Mouse (Mus musculus): Measurements from ENCODE around the gene Psip1.
"Not testable (repeated sequence)": the region's sequence is repeated elsewhere in the genome, so short reads cannot be mapped to it uniquely, and the experiment has no call there.

Psip1 gene

DNA sequence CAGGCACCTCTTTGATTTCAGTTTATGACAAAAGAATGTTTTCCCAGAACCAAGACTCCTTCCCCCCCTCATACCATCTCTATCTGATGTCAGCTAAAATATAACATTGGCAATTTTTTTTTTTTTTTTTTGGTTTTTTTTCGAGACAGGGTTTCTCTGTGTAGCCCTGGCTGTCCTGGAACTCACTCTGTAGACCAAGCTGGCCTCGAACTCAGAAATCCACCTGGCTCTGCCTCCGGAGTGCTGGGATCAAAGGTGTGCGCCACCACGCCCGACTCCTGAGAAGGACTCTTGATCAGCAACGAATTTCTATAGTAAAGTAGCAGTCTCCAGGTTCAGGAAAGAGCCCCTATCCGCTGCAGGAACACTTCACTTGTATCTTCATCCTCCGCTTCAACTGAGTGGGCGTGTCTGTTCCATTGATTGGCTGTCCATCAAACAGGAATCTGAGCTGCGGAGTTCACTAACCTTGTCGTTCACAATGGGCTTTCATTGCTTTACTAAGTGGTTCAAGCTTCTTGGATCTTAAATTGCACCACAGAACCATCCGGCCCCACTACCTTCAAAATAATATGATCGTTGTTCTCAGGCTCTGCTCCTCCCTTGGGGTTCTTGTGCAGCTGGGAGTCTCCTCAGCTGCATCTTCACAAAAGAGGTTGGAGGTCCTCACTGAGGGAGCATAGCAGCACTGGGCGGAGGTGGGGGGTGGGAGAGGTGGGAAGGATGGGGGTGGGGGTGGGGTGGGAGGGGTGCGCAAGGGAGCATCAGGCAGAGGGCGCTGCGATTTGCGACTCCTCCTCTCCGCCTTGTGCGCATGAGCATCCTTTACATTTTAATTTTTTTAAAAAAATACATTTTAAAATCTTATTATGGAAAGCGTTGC lies 14.1 kb upstream of the Psip1 start:
- no peak for DNase-seq

DNA sequence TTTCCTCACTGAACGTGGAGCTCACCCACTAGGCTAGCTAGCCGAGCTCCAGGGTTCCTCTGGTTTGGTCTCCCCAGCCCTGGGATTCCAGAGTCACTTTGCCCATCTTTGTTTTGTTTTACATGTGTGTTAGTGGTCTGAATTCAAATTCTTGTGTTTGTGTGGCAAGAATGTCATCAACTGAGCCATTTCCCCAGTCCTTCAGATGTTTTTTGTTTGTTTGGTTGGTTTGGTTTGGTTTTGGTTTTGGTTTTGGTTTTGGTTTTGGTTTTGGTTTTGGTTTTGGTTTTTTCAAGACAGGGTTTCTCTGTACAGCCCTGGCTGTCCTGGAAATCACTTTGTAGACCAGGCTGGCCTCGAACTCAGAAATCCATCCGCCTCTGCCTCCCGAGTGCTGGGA lies 10.8 kb upstream of the Psip1 start:
- DNase-seq, result not testable (repeated sequence)

DNA sequence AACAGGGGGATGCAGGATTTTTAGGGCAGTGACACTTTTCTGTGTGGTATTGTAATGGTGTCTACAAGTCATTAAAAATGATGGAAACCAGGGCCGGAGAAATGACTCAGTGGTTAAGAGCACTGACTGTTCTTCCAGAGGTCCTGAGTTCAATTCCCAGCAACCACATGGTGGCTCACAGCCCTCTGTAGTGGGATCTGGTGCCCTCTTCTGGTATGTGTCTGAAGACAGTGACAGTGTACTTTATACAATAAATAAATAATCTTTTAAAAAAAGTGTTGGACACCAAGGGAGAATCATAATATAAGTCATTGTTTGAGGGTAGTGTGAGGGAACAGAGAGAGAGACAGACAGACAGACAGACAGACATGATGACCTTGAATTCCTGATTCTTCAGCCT lies 6.9 kb upstream of the Psip1 start:
- DNase-seq, result peak in 1 of 2 experiments; percentile 15

DNA sequence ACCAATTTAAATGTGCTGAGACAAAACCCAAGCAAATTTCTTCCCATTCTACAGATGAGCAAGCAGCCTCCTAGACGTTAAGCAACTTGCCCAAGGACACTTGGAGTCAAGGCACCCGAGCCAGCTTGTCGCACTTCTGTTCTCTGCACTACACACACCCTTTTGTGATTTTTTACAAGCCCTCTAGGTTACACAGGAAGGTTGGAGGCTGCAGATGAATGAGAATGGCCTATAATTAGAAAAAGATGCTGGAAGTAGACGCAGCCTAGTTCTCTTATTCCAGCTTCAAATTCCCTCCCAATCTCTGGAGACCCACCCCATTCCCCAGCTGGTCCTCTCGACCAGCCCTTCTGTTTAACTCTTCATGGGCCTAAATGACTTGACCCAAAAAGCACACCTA lies 2.9 kb upstream of the Psip1 start:
- DNase-seq, result no peak

DNA sequence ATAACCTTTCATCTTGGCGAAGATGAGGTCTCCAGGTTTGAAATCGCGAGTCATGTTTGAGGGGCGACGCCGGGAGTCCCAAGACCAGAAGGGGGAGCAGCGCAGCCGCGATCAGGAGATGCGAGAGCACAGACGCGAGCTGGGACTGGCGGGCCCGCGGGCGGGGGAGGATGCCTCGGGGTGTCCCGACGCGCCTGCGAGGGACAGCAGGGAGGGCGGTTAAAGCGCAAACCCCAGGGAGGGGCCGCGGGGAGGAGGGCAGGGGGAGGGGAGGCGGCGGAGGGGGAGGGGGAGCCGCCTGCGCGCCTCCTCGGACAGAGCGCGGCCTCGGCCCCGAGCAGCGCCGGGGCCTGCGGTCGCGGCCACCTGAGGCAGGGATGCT lies 533 bp downstream of the Psip1 start:
- DNase-seq, result peak; percentile 87 to 88

DNA sequence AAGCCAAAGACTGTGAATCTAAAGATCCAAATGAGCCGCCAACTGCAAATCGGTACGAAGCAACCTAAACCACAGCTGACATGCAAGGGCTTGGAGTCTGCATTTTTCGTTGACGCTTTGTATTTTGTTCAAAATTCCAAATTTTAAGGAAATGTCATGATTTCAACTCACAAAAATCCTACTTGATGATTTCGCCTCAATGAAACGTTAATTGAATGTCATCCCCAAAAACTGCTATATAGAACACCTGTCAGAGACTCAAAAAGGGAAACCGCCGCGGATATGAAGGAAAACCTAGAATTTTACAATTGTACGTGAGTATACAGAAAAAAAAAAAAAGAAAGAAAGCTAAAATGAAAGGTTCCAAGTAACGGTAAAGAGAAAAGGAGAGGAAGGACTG lies 1.0 kb downstream of the Psip1 start:
- DNase-seq, result no peak

DNA sequence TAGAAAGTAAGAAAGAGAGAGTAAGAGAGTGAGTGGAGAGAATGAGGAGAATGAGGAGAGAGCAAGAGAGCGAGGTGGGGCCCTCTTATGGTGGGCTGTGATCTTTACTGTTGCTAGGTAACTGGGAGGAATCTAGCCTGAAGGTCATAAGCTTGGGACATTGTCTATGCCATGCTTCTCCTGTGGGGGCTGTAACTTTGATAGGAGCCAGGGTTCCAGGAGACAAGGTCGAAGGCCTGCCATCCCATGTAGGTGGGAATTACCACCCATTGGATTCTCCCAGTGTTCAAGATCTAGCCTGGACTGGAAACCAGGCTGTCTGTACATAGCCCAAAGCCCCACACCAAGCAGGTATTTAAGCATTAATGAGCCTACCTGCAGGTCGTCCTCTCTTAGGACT lies 18.1 kb downstream of the Psip1 start:
- no peak for DNase-seq

DNA sequence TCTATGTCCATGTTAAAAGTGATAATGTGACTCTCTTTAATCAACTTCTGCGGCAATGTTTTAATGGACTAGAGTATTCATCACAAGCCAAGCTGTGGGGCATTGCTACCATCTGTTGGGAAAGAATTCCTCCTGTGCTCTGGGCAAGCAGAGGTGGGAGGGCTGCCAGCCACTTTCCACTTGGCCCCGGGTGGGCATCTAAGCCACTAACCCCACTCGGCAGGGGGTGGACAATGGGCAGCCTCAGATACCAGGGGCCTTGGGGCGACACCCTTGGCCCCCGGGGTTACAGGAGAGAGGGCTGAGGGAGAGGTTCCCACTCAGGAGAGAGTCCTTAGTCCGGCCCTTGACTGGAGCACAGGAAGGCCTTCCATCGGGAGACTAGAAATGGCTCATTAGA lies 18.6 kb downstream of the Psip1 start:
- DNase-seq, result peak in 1 of 2 experiments; percentile 1

DNA sequence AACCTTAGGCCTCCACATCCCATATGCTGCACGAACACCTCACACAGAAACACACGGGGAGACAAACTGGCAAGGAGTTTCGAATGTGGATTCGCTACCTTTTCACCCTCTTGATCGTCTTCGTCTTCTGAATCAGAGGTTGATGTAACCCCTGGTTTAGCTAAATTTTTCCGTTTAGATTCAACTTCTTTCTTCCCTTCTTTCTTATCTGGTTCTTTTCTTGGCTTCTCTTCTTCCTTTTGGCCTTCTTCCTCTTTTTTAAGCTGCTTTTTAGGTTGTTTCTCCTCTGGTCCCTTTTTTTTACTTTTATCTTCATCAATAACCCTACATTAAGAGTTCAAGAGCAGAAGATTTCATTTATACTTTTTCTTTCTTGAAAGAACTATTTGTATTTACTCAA lies 21.4 kb downstream of the Psip1 start:
- no peak for DNase-seq

DNA sequence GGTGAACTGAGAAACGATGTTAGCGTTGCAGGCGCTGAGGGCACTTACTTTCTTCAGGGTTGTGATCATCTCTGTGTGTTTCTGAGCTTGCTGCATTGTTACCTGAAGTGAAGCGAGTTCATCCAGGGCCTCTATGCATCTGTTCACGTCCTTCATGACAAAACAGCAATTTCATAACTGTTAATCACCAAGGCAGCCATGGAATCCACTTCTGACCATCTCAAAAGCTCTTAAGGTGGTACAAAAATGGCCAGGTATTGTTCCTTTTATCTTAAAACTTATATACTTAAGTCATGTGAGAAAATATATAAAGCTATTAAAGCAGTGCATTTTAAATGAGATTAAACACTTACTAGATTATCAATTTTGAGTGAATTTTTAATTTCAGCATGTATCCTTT lies 26.2 kb downstream of the Psip1 start:
- no peak for DNase-seq

DNA sequence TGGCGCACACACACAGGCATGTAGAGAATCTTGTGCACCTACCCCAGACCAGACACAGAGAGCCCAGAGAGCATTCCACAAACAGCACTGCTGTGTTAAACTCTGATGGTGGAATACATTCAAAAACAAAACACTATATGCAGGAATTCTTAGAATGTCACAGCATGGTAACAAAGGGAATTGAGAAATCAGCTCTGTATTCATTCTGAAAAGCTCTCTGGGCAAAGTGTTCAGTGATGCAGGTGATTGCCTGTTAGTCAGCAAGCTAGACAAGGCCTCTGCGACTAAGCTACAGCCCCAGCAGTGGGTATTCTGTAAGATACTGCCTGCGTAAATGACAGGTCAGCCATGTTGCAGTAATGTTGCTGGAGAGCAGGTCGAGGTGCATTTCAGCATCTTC lies 35.5 kb downstream of the Psip1 start:
- DNase-seq, result no peak

DNA sequence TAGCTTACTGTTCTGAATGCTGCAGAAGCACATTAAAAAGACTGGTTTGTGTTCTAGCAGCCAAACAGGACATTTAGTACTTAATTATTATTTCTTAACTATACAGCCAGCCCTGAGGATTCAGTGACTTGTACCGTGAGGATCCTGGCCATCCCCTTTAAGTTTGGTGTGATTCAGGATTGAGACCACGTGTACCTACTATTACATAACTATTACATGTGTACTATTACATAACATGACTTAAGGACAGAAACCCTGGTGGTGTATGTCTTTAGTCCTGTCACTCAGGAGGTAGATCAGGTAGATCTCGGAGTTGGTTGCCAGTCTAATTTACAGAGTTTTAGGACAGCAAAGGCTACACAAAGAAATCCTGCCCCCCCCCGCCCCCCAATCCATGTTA lies 45.2 kb downstream of the Psip1 start:
- no peak for DNase-seq

DNA sequence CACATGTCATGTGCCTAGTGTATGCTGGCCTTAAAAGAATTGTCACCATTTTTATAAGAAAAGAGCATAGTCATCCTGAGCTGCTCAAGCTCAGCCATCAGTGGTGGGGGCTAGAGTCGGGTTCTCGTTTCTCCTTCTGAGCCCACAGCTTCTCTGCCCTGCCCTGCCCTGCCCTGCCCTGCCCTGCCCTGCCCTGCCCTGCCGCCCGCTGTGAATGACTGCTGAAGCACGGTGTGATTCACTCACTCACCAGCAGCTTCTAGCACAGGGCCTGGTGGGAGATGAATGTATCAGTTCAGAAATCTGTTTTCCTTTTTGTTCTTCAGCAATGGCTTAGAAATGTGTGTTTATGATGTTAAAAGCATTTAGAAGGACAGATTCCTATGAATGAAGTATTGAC lies 47.2 kb downstream of the Psip1 start:
- no peak for DNase-seq

DNA sequence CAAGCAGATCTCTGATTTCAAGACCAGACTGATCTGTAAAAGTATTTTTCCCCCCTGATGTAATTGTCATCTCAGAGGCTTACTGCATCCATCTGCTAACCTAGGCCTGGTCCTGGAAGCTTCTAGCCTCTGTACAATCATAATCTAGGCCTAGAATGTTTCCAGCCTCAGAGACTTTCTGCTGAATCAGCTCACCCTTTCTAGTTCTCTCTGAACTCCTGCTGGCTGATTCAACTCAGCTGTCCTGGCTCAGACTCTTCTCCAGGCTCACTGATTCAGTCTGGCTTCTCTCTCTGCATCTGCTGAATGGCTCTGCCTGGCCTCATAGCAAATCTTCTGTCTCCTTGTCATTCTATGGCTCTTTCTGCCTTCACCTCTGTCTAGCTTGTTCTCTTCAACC lies 48.1 kb downstream of the Psip1 start:
- DNase-seq, result no peak

DNA sequence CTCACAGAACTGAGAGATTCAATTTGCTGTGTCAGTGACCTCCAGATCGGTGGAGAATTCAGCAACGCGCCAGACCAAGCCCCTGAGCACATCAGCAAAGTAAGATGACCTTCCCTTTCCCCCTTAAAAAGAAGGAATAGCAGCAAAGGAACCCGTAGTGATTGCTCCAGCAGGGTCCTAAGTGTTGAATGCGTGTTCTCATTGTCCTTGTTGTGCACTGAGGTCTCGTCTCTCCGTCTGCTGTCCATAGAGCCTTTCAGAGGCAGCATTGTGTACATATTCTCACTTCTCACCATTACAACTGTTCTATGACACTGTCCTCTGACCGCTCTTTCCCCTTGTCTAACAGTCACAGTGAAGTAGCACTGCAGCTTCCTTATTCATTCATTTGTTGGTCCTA lies 49.9 kb downstream of the Psip1 start:
- no peak for DNase-seq

DNA sequence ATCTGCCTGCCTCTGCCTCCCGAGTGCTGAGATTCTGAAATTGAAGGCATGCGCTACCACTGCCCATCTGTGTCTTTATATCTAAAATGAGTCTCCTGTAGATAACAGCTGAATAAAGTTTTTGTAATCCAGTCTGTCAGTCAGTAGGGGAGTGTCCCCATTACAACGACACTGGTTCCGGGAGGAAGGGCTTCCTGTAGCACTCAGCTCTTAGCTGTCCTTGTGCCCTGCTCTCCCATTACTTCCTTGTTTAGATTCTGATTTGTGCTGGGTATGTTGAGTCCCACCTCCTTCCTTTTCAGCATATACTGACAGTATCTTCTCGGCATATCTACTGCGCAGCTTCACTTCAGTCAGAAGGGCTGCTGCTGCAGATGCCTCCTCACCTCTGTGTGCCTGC lies 53.4 kb downstream of the Psip1 start:
- no peak for DNase-seq

DNA sequence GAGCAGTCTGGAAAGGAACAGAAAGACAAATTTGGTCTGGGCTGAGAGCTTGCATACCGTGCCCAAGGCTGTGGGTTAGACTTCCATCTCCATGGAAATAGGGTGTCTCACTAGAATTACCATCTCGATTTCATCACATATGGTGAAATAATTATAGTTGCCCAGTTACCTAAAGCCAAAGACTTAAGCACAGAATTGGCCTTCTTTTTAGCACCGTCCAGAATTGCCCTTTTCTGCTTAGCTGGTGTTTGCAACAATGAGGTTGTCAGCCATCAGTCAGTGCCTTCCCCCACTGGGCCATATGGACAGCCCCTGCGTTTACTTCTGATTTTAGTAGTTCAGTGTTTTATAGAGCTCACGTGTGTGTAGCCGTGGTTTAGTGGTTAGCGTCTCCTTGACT lies 54.3 kb downstream of the Psip1 start:
- no peak for DNase-seq

DNA sequence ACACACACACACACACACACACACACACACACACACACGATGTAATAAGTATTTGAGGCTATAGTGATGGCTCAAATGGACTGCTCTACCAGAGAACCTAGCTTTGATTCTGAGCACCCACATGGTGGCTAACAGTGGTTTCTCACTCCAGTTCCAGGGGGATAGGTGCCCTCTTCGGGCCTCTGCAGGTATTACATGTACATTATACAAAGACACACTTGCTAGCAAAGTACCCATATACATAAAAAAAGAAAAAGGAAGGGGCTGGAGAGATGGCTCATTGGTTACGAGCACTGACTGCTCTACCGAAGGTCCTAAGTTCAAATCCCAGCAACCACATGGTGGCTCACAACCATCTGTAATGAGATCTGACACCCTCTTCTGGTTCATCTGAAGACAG lies 57.4 kb downstream of the Psip1 start:
- peak; percentile 43 to 61 for DNase-seq

DNA sequence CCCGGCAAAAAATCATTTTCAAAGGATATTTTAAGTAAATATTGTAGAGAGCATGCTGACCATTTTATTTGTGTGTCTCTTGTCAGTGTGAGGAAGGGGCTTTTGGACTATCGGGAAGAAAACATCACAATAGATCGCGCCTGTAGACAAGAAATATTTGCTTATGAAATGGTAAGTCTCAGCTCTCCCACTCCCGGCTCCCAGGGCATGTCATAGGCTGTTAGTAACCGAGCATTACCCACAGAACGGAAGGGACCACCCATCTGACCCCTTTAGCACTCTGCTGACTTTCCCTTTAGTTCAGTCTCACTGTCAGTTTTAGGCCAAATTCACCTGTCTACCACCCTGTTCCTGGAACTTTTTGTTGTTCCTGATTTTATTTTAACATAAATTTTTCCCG lies 58.6 kb downstream of the Psip1 start:
- DNase-seq, result no peak

DNA sequence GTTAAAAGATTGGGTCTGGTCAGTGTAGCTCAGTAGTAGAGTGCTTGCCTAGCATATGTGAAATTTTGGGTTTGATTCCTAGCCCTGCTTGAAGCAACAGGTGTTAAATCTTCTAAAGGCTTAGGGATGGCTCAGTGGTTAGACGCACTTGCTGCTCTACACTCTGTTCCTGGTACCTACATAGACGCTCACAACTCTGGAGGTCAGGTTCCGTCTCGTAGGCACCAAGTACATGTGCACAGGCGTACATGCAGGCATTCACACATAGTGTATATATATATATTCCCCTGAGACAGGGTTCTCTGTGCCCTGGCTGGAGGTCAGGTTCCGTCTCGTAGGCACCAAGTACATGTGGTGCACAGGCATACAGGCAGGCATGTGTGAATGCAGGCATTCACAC lies 59.1 kb downstream of the Psip1 start:
- no peak for DNase-seq

DNA sequence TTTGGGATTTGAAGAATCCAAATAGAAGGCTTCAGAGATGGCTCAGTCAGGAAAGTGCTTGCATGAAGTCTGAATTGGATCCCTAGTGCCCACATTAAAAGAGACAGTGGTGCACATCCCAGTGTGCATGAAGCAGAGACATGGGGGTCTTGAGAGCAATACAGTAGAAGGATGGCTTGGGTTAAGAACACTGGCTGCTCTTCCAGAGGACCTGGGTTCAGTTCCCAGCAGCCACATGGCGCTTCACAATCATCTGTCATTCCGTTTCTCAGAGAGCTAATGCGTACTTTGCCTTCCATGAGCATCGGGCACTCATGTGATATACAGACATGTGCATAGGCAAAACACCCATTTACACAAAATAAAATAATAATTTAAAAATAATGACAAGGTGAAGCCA lies 61.1 kb downstream of the Psip1 start:
- DNase-seq, result no peak

DNA sequence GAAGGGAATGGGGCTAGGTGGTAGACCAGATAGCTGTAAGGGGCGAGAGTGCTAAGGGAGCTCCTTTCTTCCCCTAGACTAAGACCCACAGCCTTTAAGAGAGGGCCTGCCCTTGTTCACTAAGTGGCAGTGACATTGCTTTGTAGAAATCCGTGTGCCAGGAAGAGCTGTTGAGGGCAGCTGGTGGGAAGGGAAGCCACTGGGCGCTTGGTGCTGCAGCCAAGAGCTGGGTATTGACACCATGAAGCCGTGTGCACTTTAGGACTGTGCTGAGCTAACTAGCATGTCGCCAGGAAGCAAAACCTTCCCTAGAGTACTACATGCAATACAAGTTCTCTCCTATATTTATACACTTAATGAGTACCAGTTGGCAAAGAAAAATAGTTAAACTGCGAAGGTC lies 62.6 kb downstream of the Psip1 start:
- no peak for DNase-seq

DNA sequence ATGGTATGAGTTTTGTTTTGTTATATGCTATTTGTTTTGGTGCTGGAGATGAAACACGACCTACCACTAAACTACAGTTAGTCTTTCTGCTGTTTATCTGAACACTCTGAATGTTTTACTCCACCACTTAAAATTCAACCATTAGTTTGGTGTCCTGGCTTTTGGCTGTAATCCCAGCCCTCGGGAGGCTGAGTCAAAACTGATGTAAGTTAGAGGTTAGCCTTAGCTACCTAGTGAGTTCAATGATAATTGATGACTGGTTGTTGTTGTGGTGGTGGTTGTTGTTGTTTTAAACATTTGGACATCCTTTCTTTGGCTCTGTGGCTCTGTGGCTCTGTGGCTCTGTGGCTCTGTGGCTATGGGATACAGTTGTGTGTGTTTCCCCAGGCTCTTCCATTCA lies 67.5 kb downstream of the Psip1 start:
- no peak for DNase-seq

DNA sequence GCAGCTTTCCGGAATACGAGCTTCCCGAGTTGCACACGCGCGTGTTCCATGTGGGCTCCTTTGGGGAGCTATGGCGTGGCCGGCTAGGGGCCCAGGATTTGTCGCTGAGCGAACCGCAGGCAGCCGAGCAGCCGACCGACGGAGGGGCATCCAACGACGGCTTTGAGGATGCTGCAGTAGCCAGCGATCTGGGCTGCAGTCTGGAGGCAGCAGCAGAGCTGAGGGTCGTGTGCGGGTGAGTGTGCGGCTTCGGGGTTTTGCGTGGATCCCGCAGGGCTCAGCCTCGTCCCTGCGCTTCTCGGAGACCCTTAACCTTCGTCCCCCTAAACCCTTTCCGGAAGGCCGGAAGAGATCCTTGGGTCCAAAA lies 68.5 kb downstream of the Psip1 start:
- no peak for DNase-seq

DNA sequence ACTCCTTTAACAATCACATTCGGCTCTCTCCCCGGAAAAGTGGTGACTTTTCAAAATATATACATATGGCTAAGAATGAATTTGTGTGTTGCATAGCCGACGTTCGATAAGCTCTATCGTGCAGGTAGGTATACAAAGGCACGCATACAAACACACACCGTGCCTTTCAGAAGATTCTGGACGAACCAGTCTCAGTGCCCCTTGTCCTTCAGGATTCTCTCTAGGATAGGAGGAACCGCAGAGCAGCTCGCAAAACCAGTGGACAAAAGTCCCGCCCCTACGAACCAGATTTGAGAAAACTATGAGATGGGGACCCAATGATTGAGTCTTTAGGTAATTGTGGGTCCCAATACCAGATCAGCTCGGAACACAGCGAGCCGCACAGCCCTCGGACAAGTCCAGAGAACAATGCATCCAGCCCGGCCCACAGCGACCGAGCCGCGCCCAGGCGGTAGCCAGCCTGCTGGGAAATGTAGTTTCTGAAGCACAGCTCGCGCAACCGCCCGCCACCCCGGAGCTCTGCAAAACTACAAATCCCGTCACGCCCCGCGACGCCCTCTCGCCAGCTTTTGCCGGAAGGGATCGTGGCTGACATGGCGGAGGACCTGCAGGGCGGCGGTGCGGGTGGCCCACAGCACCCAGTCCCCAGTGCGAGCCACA lies 69.0 kb downstream of the Psip1 start, which contains the start of gene Snapc3:
Snapc3 (plus strand) TSS at position 565 of the 660 bp plus-strand sequence.
- peak; percentile 96 for DNase-seq

Measured in B cell, adult 2 months (primary cell).